Mouse (Mus musculus) MEL (cell line): Measurements from ENCODE around the gene Jak3.

Source experiments
- CHD2 ChIP-seq: IDR thresholded peaks from 2 replicates; pipeline ENCODE4 v1.6.1; 2011; ENCODE audit warnings: low read length, improper control_type of control experiment
- CTCF ChIP-seq, 3 experiments: IDR thresholded peaks in 2 of 3; conservative IDR thresholded peaks in 1 of 3; 2 replicates each; pipeline ENCODE4 v1.5.1; 2011 to 2012; ENCODE audit warnings: low read length in 3 of 3, low read depth in 2 of 3, mild to moderate bottlenecking in 2 of 3, improper control_type of control experiment in 1 of 3, inconsistent platforms in 1 of 3, mixed read lengths in 1 of 3, moderate library complexity in 1 of 3; ENCODE audit not compliant: control insufficient read depth in 1 of 3, insufficient read depth in 1 of 3, poor library complexity in 1 of 3, severe bottlenecking in 1 of 3
- EP300 ChIP-seq, 2 experiments: IDR thresholded peaks; 2 replicates each; pipeline ENCODE4 v1.6.1; 2011; ENCODE audit warnings: improper control_type of control experiment in 2 of 2, low read length in 2 of 2, low read depth in 1 of 2, mild to moderate bottlenecking in 1 of 2
- ETS1 ChIP-seq: IDR thresholded peaks from 2 replicates; pipeline ENCODE4 v1.6.1; 2012; ENCODE audit warnings: low read depth, mild to moderate bottlenecking, inconsistent platforms, low read length, improper control_type of control experiment, moderate library complexity
- RCOR1 ChIP-seq: IDR thresholded peaks from 2 replicates; pipeline ENCODE4 v1.6.1; 2012; ENCODE audit warnings: low read depth, mild to moderate bottlenecking, inconsistent platforms, low read length, improper control_type of control experiment
- UBTF ChIP-seq: IDR thresholded peaks from 2 replicates; pipeline ENCODE4 v1.6.1; 2012; ENCODE audit warnings: low read depth, mild to moderate bottlenecking, inconsistent platforms, low read length, improper control_type of control experiment, moderate library complexity, borderline replicate concordance; ENCODE audit not compliant: insufficient read depth
- USF1 ChIP-seq: IDR thresholded peaks from 2 replicates; pipeline ENCODE4 v1.6.1; 2014; ENCODE audit warnings: low read depth, mild to moderate bottlenecking, inconsistent platforms, low read length, improper control_type of control experiment, moderate library complexity

- TF ChIP-seq UBTF (no peak), ETS1 (no peak), RCOR1 (no peak), USF1 (no peak), CHD2 (no peak), CTCF (IDR thresholded peaks at IDR 0.05 in 2 of 3, conservative IDR thresholded peaks at IDR 0.05 in 1 of 3; ENCODE audit: control insufficient read depth in 1 of 3, insufficient read depth in 1 of 3, low read depth in 2 of 3, low read length in 3 of 3, poor library complexity in 1 of 3, severe bottlenecking in 1 of 3) (no peak), EP300 (IDR thresholded peaks at IDR 0.05; ENCODE audit: low read depth in 1 of 2, low read length in 2 of 2) (no peak)
Measured at GRCm38 (mm10) chr8:71717096-71717495, 41.0 kb downstream of the Jak3 start.
